In genomic region chr11:94731229-94731628, GRCm38 (mm10) we compare ENCODE assay signal across 24 mouse cellular contexts. TPM values are rescaled to one million over a fixed set of nuclear protein-coding genes. Genes with fewer than 3 reads are reported as not detected.
DNase-seq lines count a peak whose midpoint lies in the region; ATAC-seq and TF ChIP-seq lines count a peak whose summit lies in the region.
"Had no signal": no experiment of that assay in that cellular context is flagged by ENCODE, and none has a peak within 500 bp of the region (broad histone marks: within the 10 kb centered on the region; RNA-seq: fewer than 3 reads in every experiment).

No protein-coding gene starts in this region.

- no peak overlapping the region for H3K4me3 ChIP-seq in testis, adult 2 months (ENCODE audit: control insufficient read depth, low read depth, low read length)
- H3K4me3 ChIP-seq in ES-Bruce4 (ENCODE audit: low read depth, low read length), result no peak overlapping the region
- no peak overlapping the region for H3K4me3 ChIP-seq in intestine, postnatal 0 days (ENCODE audit: low read depth, low read length)
- H3K4me3 ChIP-seq: embryonic facial prominence, embryonic 10.5 days; embryonic facial prominence, embryonic 12.5 days; forebrain, embryonic 13.5 days; forebrain, embryonic 15.5 days had no signal

- H3K4me2 ChIP-seq in intestine, postnatal 0 days (replicated peaks; ENCODE audit: low read depth), result no peak overlapping the region
- H3K4me2 ChIP-seq: embryonic facial prominence, embryonic 12.5 days; forebrain, embryonic 13.5 days; forebrain, embryonic 15.5 days had no signal

- H3K9ac ChIP-seq in ES-Bruce4 (ENCODE audit: low read depth, poor library complexity, severe bottlenecking), result 0 out of 2 replicates have a peak overlapping the region, but pooled peaks have one; percentile 24
- no peak overlapping the region for H3K9ac ChIP-seq in intestine, postnatal 0 days (ENCODE audit: low read depth, low read length)
- H3K9ac ChIP-seq: embryonic facial prominence, embryonic 12.5 days; forebrain, embryonic 13.5 days; forebrain, embryonic 15.5 days; forebrain, postnatal 0 days had no signal

- peak; percentile 9 for DNase-seq in retina, postnatal 1 day
- no peak for DNase-seq in retina, embryonic 14.5 days (ENCODE audit: low spot score)
- DNase-seq in testis, postnatal 10 days (ENCODE audit: low spot score), result no peak
- DNase-seq in yolk sac, embryonic 10.5 days (ENCODE audit: low spot score), result no peak
- DNase-seq: adrenal gland, adult 2 months; adrenal gland, postnatal 10 days; adrenal gland, postnatal 25 days; cerebellum, adult 11-12 months; cerebellum, adult 2 months; cerebellum, adult 9-10 months; cerebellum, postnatal 10 days; cerebellum, postnatal 25 days; forebrain, postnatal 0 days had no signal

- peak overlapping the region; percentile 40 for H3K27ac ChIP-seq in testis, adult 2 months (ENCODE audit: control insufficient read depth, insufficient read depth, low read depth, low read length)
- H3K27ac ChIP-seq in ES-Bruce4 (ENCODE audit: insufficient read depth, low read length), result no peak overlapping the region
- H3K27ac ChIP-seq in intestine, postnatal 0 days (ENCODE audit: low read depth, low read length), result no peak overlapping the region
- H3K27ac ChIP-seq: embryonic facial prominence, embryonic 10.5 days; embryonic facial prominence, embryonic 12.5 days; forebrain, embryonic 13.5 days; forebrain, embryonic 15.5 days had no signal

- TF ChIP-seq POLR2A in testis, adult 2 months (IDR thresholded peaks at IDR 0.05; ENCODE audit: control insufficient read depth, low read depth, low read length), result no peak
- TF ChIP-seq POLR2A in ES-Bruce4 (IDR thresholded peaks at IDR 0.05; ENCODE audit: insufficient read depth, low read length), result no peak

- ATAC-seq in intestine, postnatal 0 days, result no peak
- ATAC-seq: forebrain, embryonic 13.5 days; forebrain, embryonic 15.5 days; forebrain, postnatal 0 days had no signal

- no peaks in the 10 kb centered on the region for H3K9me3 ChIP-seq in ES-Bruce4 (replicated peaks; ENCODE audit: control insufficient read depth, insufficient read depth, low read length, poor library complexity, severe bottlenecking)
- no peaks in the 10 kb centered on the region for H3K9me3 ChIP-seq in intestine, postnatal 0 days (ENCODE audit: control insufficient read depth)
- H3K9me3 ChIP-seq: embryonic facial prominence, embryonic 10.5 days; embryonic facial prominence, embryonic 12.5 days; forebrain, embryonic 13.5 days; forebrain, embryonic 15.5 days had no signal

- WGBS in intestine, postnatal 0 days, result 90% methylated on average over 12 of the region's 12 CpGs

- H3K36me3 ChIP-seq in testis, adult 2 months (ENCODE audit: control insufficient read depth, insufficient read depth, low read length), result no peaks in the 10 kb centered on the region
- no peaks in the 10 kb centered on the region for H3K36me3 ChIP-seq in ES-Bruce4 (ENCODE audit: control insufficient read depth, insufficient read depth, low read length, poor library complexity, severe bottlenecking)
- H3K36me3 ChIP-seq in intestine, postnatal 0 days (ENCODE audit: control insufficient read depth, insufficient read depth), result no peaks in the 10 kb centered on the region
- H3K36me3 ChIP-seq: embryonic facial prominence, embryonic 10.5 days; embryonic facial prominence, embryonic 12.5 days; forebrain, embryonic 15.5 days had no signal

- no peaks in the 10 kb centered on the region for H3K27me3 ChIP-seq in testis, adult 2 months (ENCODE audit: control insufficient read depth, insufficient read depth, low read length)
- H3K27me3 ChIP-seq in ES-Bruce4 (ENCODE audit: control insufficient read depth, insufficient read depth, low read length, poor library complexity, severe bottlenecking), result no peaks in the 10 kb centered on the region
- no peaks in the 10 kb centered on the region for H3K27me3 ChIP-seq in intestine, postnatal 0 days (replicated peaks; ENCODE audit: control insufficient read depth, insufficient read depth, low read length)
- H3K27me3 ChIP-seq: embryonic facial prominence, embryonic 12.5 days; forebrain, embryonic 13.5 days; forebrain, embryonic 15.5 days had no signal

- TF ChIP-seq EP300 in ES-Bruce4 (IDR thresholded peaks at IDR 0.05; ENCODE audit: insufficient read depth, low read depth, low read length), result no peak

- TF ChIP-seq CTCF in testis, adult 2 months (IDR thresholded peaks at IDR 0.05; ENCODE audit: control insufficient read depth, insufficient read depth, insufficient replicate concordance, low read depth, low read length), result no peak
- TF ChIP-seq CTCF in ES-Bruce4 (IDR thresholded peaks at IDR 0.05; ENCODE audit: low read depth, low read length), result no peak
- no peak for TF ChIP-seq CTCF in intestine, postnatal 0 days (IDR thresholded peaks at IDR 0.05; ENCODE audit: low read depth)

- no peaks in the 10 kb centered on the region; the same call in 1 of the 2 replicates for H3K4me1 ChIP-seq in testis, adult 2 months (ENCODE audit: control insufficient read depth, insufficient read depth, low read length)
- peaks cover 2% of the 10 kb centered on the region for H3K4me1 ChIP-seq in ES-Bruce4 (ENCODE audit: control insufficient read depth, insufficient read depth, low read length)
- no peaks in the 10 kb centered on the region for H3K4me1 ChIP-seq in intestine, postnatal 0 days (replicated peaks; ENCODE audit: control insufficient read depth, insufficient read depth, low read length)
- H3K4me1 ChIP-seq: embryonic facial prominence, embryonic 10.5 days; embryonic facial prominence, embryonic 12.5 days; forebrain, embryonic 13.5 days; forebrain, embryonic 15.5 days had no signal

RNA-seq across cellular contexts. Expression of gene Cdc34b, which starts 10.4 kb away (rescaled TPM):
- 0.91 and 1.2 TPM in 2 replicates for polyA plus RNA-seq in testis, adult 2 months (2012; rRNA removed)
- polyA plus RNA-seq in ES-Bruce4 (2011; ENCODE audit: insufficient read depth, insufficient read length, low read depth, missing spikeins), result 0.55 TPM in 1 of 2 replicates, not detected in the other
- 0.13 TPM in 1 of 2 replicates, not detected in the other for polyA plus RNA-seq in intestine, postnatal 0 days (2015; fragmentation: Nextera tagmentation; extraction: Ambion mirVana)
- polyA plus RNA-seq: forebrain, embryonic 11.5 days; forebrain, embryonic 13.5 days; forebrain, embryonic 15.5 days; forebrain, postnatal 0 days had no signal

RNA-seq across cellular contexts. Expression of gene Gm11541, which starts 26.9 kb away (rescaled TPM):
- polyA plus RNA-seq in testis, adult 2 months (2012; rRNA removed), result not detected in 2 replicates
- polyA plus RNA-seq in ES-Bruce4 (2011; ENCODE audit: insufficient read depth, insufficient read length, low read depth, missing spikeins), result not detected in 2 replicates
- 0.07 TPM in 1 of 2 replicates, not detected in the other for polyA plus RNA-seq in intestine, postnatal 0 days (2015; fragmentation: Nextera tagmentation; extraction: Ambion mirVana)
- polyA plus RNA-seq: adrenal gland, adult 2 months; C2C12; cerebellum, adult 2 months; cortical plate, adult 2 months; embryonic facial prominence, embryonic 10.5 days; forebrain, embryonic 11.5 days; forebrain, embryonic 13.5 days; forebrain, embryonic 15.5 days; forebrain, postnatal 0 days had no signal

RNA-seq across cellular contexts. Expression of gene Tmem92, which starts 51.3 kb away (rescaled TPM):
- polyA plus RNA-seq in testis, adult 2 months (2012; rRNA removed), result not detected in 2 replicates
- 0.30 TPM in 1 of 2 replicates, not detected in the other for polyA plus RNA-seq in ES-Bruce4 (2011; ENCODE audit: insufficient read depth, insufficient read length, low read depth, missing spikeins)
- not detected in 2 replicates for polyA plus RNA-seq in intestine, postnatal 0 days (2015; fragmentation: Nextera tagmentation; extraction: Ambion mirVana)
- polyA plus RNA-seq: adrenal gland, adult 2 months; cerebellum, adult 2 months; cortical plate, adult 2 months; embryonic facial prominence, embryonic 10.5 days; embryonic facial prominence, embryonic 12.5 days; embryonic facial prominence, embryonic 14.5 days; forebrain, embryonic 11.5 days; forebrain, embryonic 13.5 days had no signal

RNA-seq across cellular contexts. Expression of gene Xylt2, which starts 53.9 kb away (rescaled TPM):
- polyA plus RNA-seq in testis, adult 2 months (2012; rRNA removed), result 3.3 and 3.4 TPM in 2 replicates
- polyA plus RNA-seq in ES-Bruce4 (2011; ENCODE audit: insufficient read depth, insufficient read length, low read depth, missing spikeins), result 16.8 and 20.1 TPM in 2 replicates
- 8.0 and 8.2 TPM in 2 replicates for polyA plus RNA-seq in intestine, postnatal 0 days (2015; fragmentation: Nextera tagmentation; extraction: Ambion mirVana)
